In genomic region chr2:179971891-179972290, GRCm38 (mm10) we compare ENCODE assay signal across 12 mouse cellular contexts.
"Had no signal": no experiment of that assay in that cellular context is flagged by ENCODE, and none has a peak within 500 bp of the region (broad histone marks: within the 10 kb centered on the region; RNA-seq: fewer than 3 reads in every experiment).

No protein-coding gene starts in this region.

- H3K27me3 ChIP-seq: limb, embryonic 13.5 days; liver, embryonic 13.5 days; midbrain, embryonic 13.5 days had no signal

- H3K27ac ChIP-seq: limb, embryonic 13.5 days; liver, embryonic 13.5 days; midbrain, embryonic 13.5 days had no signal

- ATAC-seq: intestine, postnatal 0 days; midbrain, embryonic 13.5 days had no signal

- H3K36me3 ChIP-seq: limb, embryonic 13.5 days; liver, embryonic 13.5 days; midbrain, embryonic 13.5 days had no signal

- H3K9ac ChIP-seq: limb, embryonic 13.5 days; liver, embryonic 13.5 days; midbrain, embryonic 13.5 days had no signal

- H3K4me3 ChIP-seq: limb, embryonic 13.5 days; liver, embryonic 13.5 days; midbrain, embryonic 13.5 days had no signal

- DNase-seq: kidney, adult 8-10 months; layer of hippocampus, adult 9-11 months; left cerebral cortex, postnatal 4 days; liver, embryonic 13.5 days; lung, adult 18-20 months; lung, postnatal 36 days; right cerebral cortex, adult 18-20 months; right cerebral cortex, postnatal 25 days; thymus, postnatal 36 days had no signal

- H3K9me3 ChIP-seq: limb, embryonic 13.5 days; liver, embryonic 13.5 days; midbrain, embryonic 13.5 days had no signal

- H3K4me2 ChIP-seq: limb, embryonic 13.5 days; liver, embryonic 13.5 days; midbrain, embryonic 13.5 days had no signal
